Mouse (Mus musculus) limb, embryonic 10.5 days (tissue): ENCODE measurements at regions not wholly inside any gene's neighbourhood (a gene's known extent, or its start where the extent isn't known, plus 50 kb on each side); places are given as distances from the start of the nearest gene placed in this dataset.
A peak's percentile ranks its signal among the peaks of the same experiment; 100 is the strongest.

Experiments used
- DNase-seq: peaks from one replicate; pipeline ENCODE4 v3.0.0-alpha.2; 2017; ENCODE audit warnings: low spot score
- H3K27ac ChIP-seq: fragments of 300-500 bp; sonication (generic); 2 replicates; pipeline ENCODE4 v1.5.1; 2016; ENCODE audit warnings: mild to moderate bottlenecking
- H3K27me3 ChIP-seq: fragments of 300-500 bp; sonication (generic); 2 replicates; pipeline ENCODE4 v1.6.1; 2016; ENCODE audit warnings: low read depth, mild to moderate bottlenecking; ENCODE audit not compliant: poor library complexity, severe bottlenecking
- H3K36me3 ChIP-seq: fragments of 300-500 bp; sonication (generic); 2 replicates; pipeline ENCODE4 v1.6.1; 2016; ENCODE audit warnings: mild to moderate bottlenecking, moderate library complexity
- H3K4me1 ChIP-seq: fragments of 300-500 bp; sonication (generic); 2 replicates; pipeline ENCODE4 v1.6.1; 2016
- H3K4me3 ChIP-seq: fragments of 300-500 bp; sonication (generic); 2 replicates; pipeline ENCODE4 v1.5.1; 2016; ENCODE audit warnings: mild to moderate bottlenecking, moderate library complexity
- H3K9me3 ChIP-seq: fragments of 300-500 bp; sonication (generic); replicated peaks from 2 replicates; pipeline ENCODE4 v1.6.1; 2016; ENCODE audit warnings: mild to moderate bottlenecking
- WGBS: fragments of 180-500 bp; shearing (Covaris S2); methylation state at CpG from one replicate; pipeline ENCODE4 v1.1.7; 2016; 5-methylcytosine and 5-hydroxymethylcytosine counted together

DNA sequence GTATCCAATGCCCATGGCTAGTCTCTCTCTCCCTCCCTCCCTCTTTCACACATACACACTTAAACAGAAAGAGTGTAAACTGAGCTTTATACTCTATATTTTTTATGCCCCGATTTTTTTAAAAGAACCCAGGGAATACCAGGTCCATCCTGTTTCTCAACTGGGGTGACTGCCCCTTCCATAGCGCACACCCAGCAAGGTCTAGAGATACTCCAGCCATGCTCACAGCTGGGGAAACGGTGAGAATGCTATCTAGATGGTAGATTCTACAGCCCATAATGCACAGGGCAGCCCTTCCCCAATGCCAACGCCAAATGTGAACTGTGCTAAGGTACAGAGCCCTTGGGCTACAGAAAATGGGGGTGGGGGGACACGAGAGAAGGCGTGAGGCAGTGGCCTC lies 51.2 kb upstream of the Tln2 start:
- no peak for DNase-seq
- peak overlapping the region; percentile 61; the same call in 1 of the 2 replicates for H3K27ac ChIP-seq
- H3K36me3 ChIP-seq = no peaks in the 10 kb centered on the region
- H3K4me3 ChIP-seq = no peak overlapping the region
- no peaks in the 10 kb centered on the region for H3K9me3 ChIP-seq
- no peaks in the 10 kb centered on the region for H3K27me3 ChIP-seq
- WGBS = 94% methylated on average over 6 of the region's 6 CpGs
- peaks cover 77% of the 10 kb centered on the region for H3K4me1 ChIP-seq

DNA sequence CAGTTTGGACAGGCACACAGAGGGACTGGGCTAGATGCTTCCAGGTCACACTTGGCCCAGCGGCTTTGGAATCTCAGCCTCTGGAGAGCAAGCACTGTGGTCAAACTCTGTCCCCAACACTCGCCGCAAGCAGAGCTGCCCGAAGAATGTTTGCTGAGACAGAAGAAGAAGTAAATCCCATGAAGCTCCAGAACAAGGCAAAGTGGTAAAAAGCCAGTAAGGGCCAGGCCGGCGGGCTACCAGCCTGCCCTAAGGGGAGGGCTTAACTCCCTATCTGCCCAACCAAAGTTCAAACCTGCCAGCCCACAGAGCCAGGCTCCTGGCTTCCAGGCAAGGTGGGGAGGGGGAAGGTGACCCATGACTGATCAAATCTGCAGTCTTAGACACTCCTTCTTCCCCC lies 52.2 kb upstream of the Tln2 start:
- Histone ChIP-seq H3K9me3 (no peaks in the 10 kb centered on the region), H3K27ac (peak overlapping the region; percentile 61), H3K36me3 (no peaks in the 10 kb centered on the region), H3K27me3 (no peaks in the 10 kb centered on the region), H3K4me1 (peaks cover 77% of the 10 kb centered on the region), H3K4me3 (no peak overlapping the region)
- WGBS = 89% methylated on average over 6 of the region's 6 CpGs
- no peak for DNase-seq

GRCm38 (mm10) chr9:67612101-67612500 lies 52.6 kb upstream of the Tln2 start:
- Histone ChIP-seq H3K27me3 (no peaks in the 10 kb centered on the region), H3K9me3 (no peaks in the 10 kb centered on the region), H3K4me3 (no peak overlapping the region), H3K27ac (peak overlapping the region; percentile 61; the same call in 1 of the 2 replicates), H3K36me3 (no peaks in the 10 kb centered on the region), H3K4me1 (peaks cover 77% of the 10 kb centered on the region)
- no peak for DNase-seq
- 98% methylated on average over 2 of the region's 2 CpGs for WGBS

- Histone ChIP-seq H3K4me1 (peaks cover 85% of the 10 kb centered on the region), H3K27me3 (no peaks in the 10 kb centered on the region), H3K36me3 (no peaks in the 10 kb centered on the region), H3K9me3 (no peaks in the 10 kb centered on the region), H3K27ac (peak overlapping the region; percentile 57), H3K4me3 (no peak overlapping the region)
- no peak for DNase-seq
- 47% methylated on average over 2 of the region's 2 CpGs for WGBS
Measured at GRCm38 (mm10) chr9:67614068-67614727, 54.7 kb upstream of the Tln2 start.

GRCm38 (mm10) chr9:67616207-67616606 lies 56.7 kb upstream of the Tln2 start:
- no peaks in the 10 kb centered on the region for H3K36me3 ChIP-seq
- 91% methylated on average over 2 of the region's 2 CpGs for WGBS
- peaks cover 80% of the 10 kb centered on the region for H3K4me1 ChIP-seq

DNA sequence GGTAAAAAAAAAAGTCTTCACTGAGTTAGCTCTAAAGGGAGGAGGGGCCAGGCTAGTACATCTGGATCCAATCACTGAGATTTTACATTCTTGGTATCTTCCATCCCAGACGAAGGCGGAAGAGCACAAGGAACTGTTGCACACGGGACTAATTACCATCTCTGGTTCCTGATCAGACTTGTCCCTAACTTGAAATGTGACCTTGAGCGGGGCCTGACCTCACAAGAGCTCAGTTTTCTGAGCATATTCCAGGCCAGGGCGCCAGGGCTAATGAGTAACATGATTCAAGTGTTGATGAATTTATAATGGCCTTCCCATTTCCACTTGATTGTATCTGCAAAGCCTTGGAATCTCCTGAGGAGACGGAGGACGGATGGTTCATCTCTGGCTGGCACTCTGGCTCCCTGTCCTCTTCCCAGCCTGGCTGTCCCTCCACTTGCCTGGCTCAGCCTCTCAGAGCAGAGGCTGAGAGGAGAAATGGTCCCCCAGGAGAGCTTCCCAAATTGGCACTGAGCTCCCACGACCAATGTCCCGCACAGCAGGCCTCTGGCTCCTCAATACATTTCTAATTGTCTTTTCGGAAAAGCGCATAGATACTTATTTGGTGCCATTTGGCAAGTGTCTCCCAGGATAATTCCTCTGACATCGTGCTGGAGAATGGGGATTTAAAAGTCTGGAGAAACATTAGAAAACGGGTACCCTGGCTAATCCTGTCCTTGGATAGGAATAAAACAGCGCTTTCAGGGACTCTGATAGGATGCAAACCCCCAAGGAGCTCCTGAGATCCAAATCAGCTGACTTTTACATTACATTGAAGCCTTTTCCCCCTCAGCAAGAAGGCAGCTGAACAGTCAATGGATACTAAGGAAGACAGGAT lies 58.1 kb upstream of the Tln2 start:
- peaks cover 81% of the 10 kb centered on the region for H3K4me1 ChIP-seq
- H3K36me3 ChIP-seq = no peaks in the 10 kb centered on the region
- peak overlapping the region; percentile 15; the same call in 1 of the 2 replicates for H3K4me3 ChIP-seq
- WGBS = 28% methylated on average over 14 of the region's 14 CpGs
- peak; percentile 55 for DNase-seq
- no peaks in the 10 kb centered on the region for H3K9me3 ChIP-seq
- no peaks in the 10 kb centered on the region for H3K27me3 ChIP-seq
- peak overlapping the region; percentile 84 for H3K27ac ChIP-seq

More at GRCm38 (mm10) chr9:67616207-67616606, 56.7 kb upstream of the Tln2 start:
- Histone ChIP-seq H3K9me3 (no peaks in the 10 kb centered on the region), H3K27ac (peak overlapping the region; percentile 84), H3K27me3 (no peaks in the 10 kb centered on the region), H3K4me3 (no peak overlapping the region)
- no peak for DNase-seq

GRCm38 (mm10) chr9:67620945-67621344 lies 61.4 kb upstream of the Tln2 start:
- WGBS = 35% methylated on average over 3 of the region's 3 CpGs
- H3K27ac ChIP-seq = peak overlapping the region; percentile 61; the same call in 1 of the 2 replicates

GRCm38 (mm10) chr9:67627196-67627595 lies 67.7 kb upstream of the Tln2 start:
- Histone ChIP-seq H3K36me3 (no peaks in the 10 kb centered on the region), H3K9me3 (no peaks in the 10 kb centered on the region), H3K27ac (no peak overlapping the region), H3K4me1 (peaks cover 50% of the 10 kb centered on the region), H3K27me3 (no peaks in the 10 kb centered on the region), H3K4me3 (no peak overlapping the region)
- DNase-seq = no peak
- 72% methylated on average over 2 of the region's 2 CpGs for WGBS

More at GRCm38 (mm10) chr9:67620945-67621344, 61.4 kb upstream of the Tln2 start:
- H3K27me3 ChIP-seq = no peaks in the 10 kb centered on the region
- peaks cover 62% of the 10 kb centered on the region for H3K4me1 ChIP-seq
- no peak for DNase-seq
- no peak overlapping the region for H3K4me3 ChIP-seq
- no peaks in the 10 kb centered on the region for H3K36me3 ChIP-seq
- H3K9me3 ChIP-seq = no peaks in the 10 kb centered on the region

- 17% methylated on average over 6 of the region's 6 CpGs for WGBS
- Histone ChIP-seq H3K9me3 (no peaks in the 10 kb centered on the region), H3K4me3 (no peak overlapping the region), H3K27ac (no peak overlapping the region), H3K36me3 (no peaks in the 10 kb centered on the region), H3K4me1 (peaks cover 57% of the 10 kb centered on the region), H3K27me3 (no peaks in the 10 kb centered on the region)
- no peak for DNase-seq
Measured at GRCm38 (mm10) chr9:67629624-67630023, 70.1 kb upstream of the Tln2 start.

DNA sequence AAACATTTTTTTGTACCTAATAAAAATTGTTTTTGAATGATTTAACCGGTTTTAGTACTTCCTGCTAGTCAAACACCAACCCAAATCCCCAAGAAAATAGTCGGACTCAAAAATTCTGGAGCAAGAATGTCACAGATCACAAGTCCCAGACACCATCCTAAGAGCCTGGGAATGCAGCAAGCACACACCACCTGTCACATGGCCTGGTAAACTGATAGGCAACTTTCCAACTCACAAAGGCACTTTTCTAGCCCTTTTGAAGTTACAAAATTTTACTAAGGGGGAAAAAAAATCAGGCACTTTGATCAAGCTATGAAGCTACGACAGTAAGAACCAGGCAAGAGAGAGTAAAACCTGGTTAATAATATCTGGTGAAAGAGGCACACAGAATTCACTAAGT lies 70.7 kb upstream of the Tln2 start:
- Histone ChIP-seq H3K4me1 (peaks cover 58% of the 10 kb centered on the region), H3K27me3 (no peaks in the 10 kb centered on the region), H3K36me3 (no peaks in the 10 kb centered on the region), H3K9me3 (no peaks in the 10 kb centered on the region), H3K27ac (no peak overlapping the region), H3K4me3 (no peak overlapping the region)
- DNase-seq = no peak
- WGBS = 62% methylated on average over 3 of the region's 3 CpGs

- H3K4me1 ChIP-seq = peaks cover 48% of the 10 kb centered on the region
- no peak for DNase-seq
- peak overlapping the region; percentile 69 for H3K4me3 ChIP-seq
- WGBS = 1% methylated on average over 6 of the region's 6 CpGs
- no peak overlapping the region for H3K27ac ChIP-seq
- no peaks in the 10 kb centered on the region for H3K36me3 ChIP-seq
- no peaks in the 10 kb centered on the region for H3K27me3 ChIP-seq
- H3K9me3 ChIP-seq = no peaks in the 10 kb centered on the region
Measured at GRCm38 (mm10) chr9:67631741-67632243, 72.3 kb upstream of the Tln2 start.

GRCm38 (mm10) chr9:67632521-67633025 lies 73.1 kb upstream of the Tln2 start:
- H3K27ac ChIP-seq = peak overlapping the region; percentile 91
- under 1% methylated on average over 39 of the region's 40 CpGs for WGBS
- peaks cover 48% of the 10 kb centered on the region for H3K4me1 ChIP-seq

More at GRCm38 (mm10) chr9:67632521-67633025, 73.1 kb upstream of the Tln2 start:
- Histone ChIP-seq H3K9me3 (no peaks in the 10 kb centered on the region), H3K27me3 (no peaks in the 10 kb centered on the region), H3K4me3 (peak overlapping the region; percentile 69), H3K36me3 (no peaks in the 10 kb centered on the region)
- peak; percentile 71 for DNase-seq
